Mouse (Mus musculus) duodenum, adult 2 months (tissue): ENCODE results near the gene Olfr1448. TPM values are rescaled to one million over a fixed set of nuclear protein-coding genes. Genes with fewer than 3 reads are reported as not detected.

Experiments
- polyA plus RNA-seq: library from polyadenylated mRNA; depleted of rRNA; stranded (reverse); fragments of >200 nt; gene quantifications from 2 replicates; pipeline ENCODE4 v1.2.3, GENCODE M21; 2012; ENCODE audit warnings: low replicate concordance; rRNA removed

Olfr1448 gene
- not detected in 2 replicates for polyA plus RNA-seq

GRCm38 (mm10) chr19:12924319-12924718, at the start of gene Olfr1448:
TSS of gene Olfr1448 (minus strand) at chr19:12924419.

GRCm38 (mm10) chr19:12949958-12950357, 25.7 kb upstream of the Olfr1448 start, which contains the start of gene Olfr1450:
TSS of gene Olfr1450 (plus strand) at chr19:12950258.

GRCm38 (mm10) chr19:12930540-12930939, 6.3 kb upstream of the Olfr1448 start, which contains the start of gene Olfr1449:
TSS of gene Olfr1449 (plus strand) at chr19:12930840.

GRCm38 (mm10) chr19:12903643-12904042, 20.6 kb downstream of the Olfr1448 start, which contains the start of gene Olfr1447:
TSS of gene Olfr1447 (minus strand) at chr19:12903743.

GRCm38 (mm10) chr19:12893424-12893823, 30.8 kb downstream of the Olfr1448 start, which contains the start of gene Olfr1446:
TSS of gene Olfr1446 (minus strand) at chr19:12893524.

GRCm38 (mm10) chr19:12883555-12883954, 40.7 kb downstream of the Olfr1448 start, which contains the start of gene Olfr1445:
TSS of gene Olfr1445 (plus strand) at chr19:12883855.

Other genes starting within 250 kb of the Olfr1448 start
- not detected in 2 replicates for gene Olfr1443, start 246.3 kb downstream of the Olfr1448 start, polyA plus RNA-seq
- not detected in 2 replicates for gene Keg1, start 228.6 kb downstream of the Olfr1448 start, polyA plus RNA-seq
- gene Cntf, start 158.8 kb downstream of the Olfr1448 start, polyA plus RNA-seq, result 0.25 TPM in 1 of 2 replicates, not detected in the other
- 4.9 and 5.7 TPM in 2 replicates for gene Zfp91, start 128.3 kb downstream of the Olfr1448 start, polyA plus RNA-seq
- 1.9 and 2.6 TPM in 2 replicates for gene Lpxn, start 128.2 kb downstream of the Olfr1448 start, polyA plus RNA-seq
- not detected in 2 replicates for gene Gm5244, start 77.7 kb downstream of the Olfr1448 start, polyA plus RNA-seq
- gene Olfr1444, start 67.1 kb downstream of the Olfr1448 start, polyA plus RNA-seq, result not detected in 2 replicates
- not detected in 2 replicates for gene Olfr1445, start 40.6 kb downstream of the Olfr1448 start, polyA plus RNA-seq
- gene Olfr1446, start 30.9 kb downstream of the Olfr1448 start, polyA plus RNA-seq, result not detected in 2 replicates
- not detected in 2 replicates for gene Olfr1447, start 20.7 kb downstream of the Olfr1448 start, polyA plus RNA-seq
- gene Olfr1449, start 6.4 kb upstream of the Olfr1448 start, polyA plus RNA-seq, result not detected in 2 replicates
- gene Olfr1450, start 25.8 kb upstream of the Olfr1448 start, polyA plus RNA-seq, result not detected in 2 replicates
- gene Olfr1451, start 70.6 kb upstream of the Olfr1448 start, polyA plus RNA-seq, result not detected in 2 replicates
- gene Olfr1453, start 103.9 kb upstream of the Olfr1448 start, polyA plus RNA-seq, result not detected in 2 replicates
- not detected in 2 replicates for gene Olfr1454, start 136.2 kb upstream of the Olfr1448 start, polyA plus RNA-seq
- gene Olfr1457, start 173.5 kb upstream of the Olfr1448 start, polyA plus RNA-seq, result not detected in 2 replicates
- not detected in 2 replicates for gene Olfr1458, start 182.4 kb upstream of the Olfr1448 start, polyA plus RNA-seq
- not detected in 2 replicates for gene Olfr1459, start 225.1 kb upstream of the Olfr1448 start, polyA plus RNA-seq
- not detected in 2 replicates for gene Olfr1461, start 238.6 kb upstream of the Olfr1448 start, polyA plus RNA-seq